Mouse (Mus musculus) right cerebral cortex, postnatal 25 days (tissue): ENCODE results near the gene Atxn7l1.
A peak's percentile ranks its signal among the peaks of the same experiment; 100 is the strongest.

Experiments used
- DNase-seq: peaks from one replicate; pipeline ENCODE4 v3.0.0; 2022

Gene Atxn7l1

GRCm38 (mm10) chr12:33147497-33148267, at the start of gene Atxn7l1:
TSS of gene Atxn7l1 (plus strand) at chr12:33147693.
- peak; percentile 91 for DNase-seq

- no peak for DNase-seq
Observed at GRCm38 (mm10) chr12:33101627-33102026, 45.9 kb upstream of the Atxn7l1 start.

GRCm38 (mm10) chr12:33102342-33103115, 45.0 kb upstream of the Atxn7l1 start:
- no peak for DNase-seq

- no peak for DNase-seq
Observed at GRCm38 (mm10) chr12:33105724-33106123, 41.8 kb upstream of the Atxn7l1 start.

- no peak for DNase-seq
Observed at GRCm38 (mm10) chr12:33106438-33107167, 40.9 kb upstream of the Atxn7l1 start.

GRCm38 (mm10) chr12:33109531-33109930, 38.0 kb upstream of the Atxn7l1 start:
- no peak for DNase-seq

- no peak for DNase-seq
Observed at GRCm38 (mm10) chr12:33110894-33111471, 36.5 kb upstream of the Atxn7l1 start.

GRCm38 (mm10) chr12:33118624-33119301, 28.7 kb upstream of the Atxn7l1 start:
- DNase-seq, result no peak

- no peak for DNase-seq
Observed at GRCm38 (mm10) chr12:33125594-33126227, 21.8 kb upstream of the Atxn7l1 start.

- no peak for DNase-seq
Observed at GRCm38 (mm10) chr12:33126243-33126642, 21.2 kb upstream of the Atxn7l1 start.

- DNase-seq, result no peak
Observed at GRCm38 (mm10) chr12:33128121-33128520, 19.4 kb upstream of the Atxn7l1 start.

GRCm38 (mm10) chr12:33128702-33129101, 18.8 kb upstream of the Atxn7l1 start:
- no peak for DNase-seq

- DNase-seq, result no peak
Observed at GRCm38 (mm10) chr12:33129410-33129809, 18.1 kb upstream of the Atxn7l1 start.

- peak; percentile 65 for DNase-seq
Observed at GRCm38 (mm10) chr12:33130401-33130800, 17.1 kb upstream of the Atxn7l1 start.

- no peak for DNase-seq
Observed at GRCm38 (mm10) chr12:33131796-33132195, 15.7 kb upstream of the Atxn7l1 start.

GRCm38 (mm10) chr12:33137857-33138256, 9.6 kb upstream of the Atxn7l1 start:
- DNase-seq, result no peak

GRCm38 (mm10) chr12:33139083-33139482, 8.4 kb upstream of the Atxn7l1 start:
- no peak for DNase-seq

GRCm38 (mm10) chr12:33144456-33144855, 3.0 kb upstream of the Atxn7l1 start:
- no peak for DNase-seq

GRCm38 (mm10) chr12:33146622-33147433, 665 bp upstream of the Atxn7l1 start:
- DNase-seq, result no peak

GRCm38 (mm10) chr12:33149544-33150190, 2.2 kb downstream of the Atxn7l1 start:
- no peak for DNase-seq
